Mouse (Mus musculus): ENCODE measurements around the gene Acvr1c. TPM values are rescaled to one million over a fixed set of nuclear protein-coding genes. Genes with fewer than 3 reads are reported as not detected.

The Acvr1c gene
- polyA plus RNA-seq, 1 experiment from 2014 or later: 0.51 TPM

- no peak overlapping the region for H3K4me2 ChIP-seq
- H3K4me1 ChIP-seq (replicated peaks): no peaks in the 10 kb centered on the region
- H3K36me3 ChIP-seq: no peaks in the 10 kb centered on the region
- H3K27me3 ChIP-seq: 0 out of 2 replicates have a peak, but pooled peaks cover 9% of the 10 kb centered on the region
- no peak for ATAC-seq (ENCODE audit: low FRiP score, low read depth)
- no peak overlapping the region for H3K4me3 ChIP-seq
- H3K27ac ChIP-seq (replicated peaks): no peak overlapping the region
- H3K9me3 ChIP-seq: no peaks in the 10 kb centered on the region
- WGBS: 84% methylated on average over 2 of the region's 2 CpGs
- H3K9ac ChIP-seq: no peak overlapping the region
These were observed 7.0 kb downstream of the Acvr1c start for GRCm38 (mm10) chr2:58350657-58351056.

DNA sequence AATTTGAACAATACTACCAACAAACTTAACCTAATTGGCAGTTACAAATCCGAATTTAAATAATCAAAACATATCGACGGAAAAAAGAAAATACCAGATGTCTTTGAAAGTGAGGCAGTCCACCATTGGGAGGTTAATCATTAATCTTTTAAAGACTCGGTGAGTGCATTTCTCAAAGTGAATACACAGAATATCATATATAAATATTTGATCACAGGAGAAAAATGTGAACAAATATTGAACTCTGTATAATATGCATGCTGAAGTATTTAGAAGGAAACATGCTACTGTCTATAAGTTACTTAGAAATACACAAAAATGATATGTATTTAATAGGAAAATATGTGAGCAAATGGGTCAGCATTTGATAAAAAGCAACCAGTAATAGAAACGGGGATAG is 21.0 kb downstream of the Acvr1c start:
- H3K36me3 ChIP-seq: no peaks in the 10 kb centered on the region
- ATAC-seq (ENCODE audit: low FRiP score, low read depth): no peak
- H3K27ac ChIP-seq (replicated peaks): no peak overlapping the region
- WGBS: 84% methylated on average over 5 of the region's 5 CpGs
- H3K4me1 ChIP-seq (replicated peaks): no peaks in the 10 kb centered on the region
- H3K4me2 ChIP-seq: no peak overlapping the region
- no peaks in the 10 kb centered on the region for H3K27me3 ChIP-seq
- H3K9ac ChIP-seq: no peak overlapping the region
- H3K9me3 ChIP-seq: no peaks in the 10 kb centered on the region
- no peak overlapping the region for H3K4me3 ChIP-seq

DNA sequence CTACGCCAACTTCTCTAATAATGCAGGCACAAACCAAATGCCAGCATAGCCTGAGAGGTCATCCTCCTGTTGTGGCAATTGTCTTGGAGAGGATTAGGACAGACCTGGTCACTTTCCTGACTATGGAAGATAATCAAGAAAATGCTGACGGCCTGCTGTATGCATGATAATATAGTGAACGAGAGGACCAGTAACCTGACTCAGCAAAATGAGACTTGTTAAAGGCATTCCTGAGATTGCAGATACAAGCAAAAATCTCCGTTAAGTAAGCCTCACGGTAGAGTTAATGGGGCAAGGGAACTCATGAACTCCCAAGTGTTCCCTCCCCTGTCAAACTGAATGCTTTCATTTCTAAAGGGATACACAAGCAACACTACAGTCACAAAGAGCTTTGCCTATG is 28.1 kb downstream of the Acvr1c start:
- no peak overlapping the region for H3K4me2 ChIP-seq
- WGBS: 82% methylated on average over 5 of the region's 5 CpGs
- no peaks in the 10 kb centered on the region for H3K27me3 ChIP-seq
- H3K27ac ChIP-seq (replicated peaks): no peak overlapping the region
- H3K9me3 ChIP-seq: no peaks in the 10 kb centered on the region
- ATAC-seq (ENCODE audit: low FRiP score, low read depth): no peak
- H3K36me3 ChIP-seq: no peaks in the 10 kb centered on the region
- 0 out of 2 replicates have a peak, but pooled peaks cover 1% of the 10 kb centered on the region for H3K4me1 ChIP-seq (replicated peaks)
- no peak overlapping the region for H3K4me3 ChIP-seq
- H3K9ac ChIP-seq: no peak overlapping the region

DNA sequence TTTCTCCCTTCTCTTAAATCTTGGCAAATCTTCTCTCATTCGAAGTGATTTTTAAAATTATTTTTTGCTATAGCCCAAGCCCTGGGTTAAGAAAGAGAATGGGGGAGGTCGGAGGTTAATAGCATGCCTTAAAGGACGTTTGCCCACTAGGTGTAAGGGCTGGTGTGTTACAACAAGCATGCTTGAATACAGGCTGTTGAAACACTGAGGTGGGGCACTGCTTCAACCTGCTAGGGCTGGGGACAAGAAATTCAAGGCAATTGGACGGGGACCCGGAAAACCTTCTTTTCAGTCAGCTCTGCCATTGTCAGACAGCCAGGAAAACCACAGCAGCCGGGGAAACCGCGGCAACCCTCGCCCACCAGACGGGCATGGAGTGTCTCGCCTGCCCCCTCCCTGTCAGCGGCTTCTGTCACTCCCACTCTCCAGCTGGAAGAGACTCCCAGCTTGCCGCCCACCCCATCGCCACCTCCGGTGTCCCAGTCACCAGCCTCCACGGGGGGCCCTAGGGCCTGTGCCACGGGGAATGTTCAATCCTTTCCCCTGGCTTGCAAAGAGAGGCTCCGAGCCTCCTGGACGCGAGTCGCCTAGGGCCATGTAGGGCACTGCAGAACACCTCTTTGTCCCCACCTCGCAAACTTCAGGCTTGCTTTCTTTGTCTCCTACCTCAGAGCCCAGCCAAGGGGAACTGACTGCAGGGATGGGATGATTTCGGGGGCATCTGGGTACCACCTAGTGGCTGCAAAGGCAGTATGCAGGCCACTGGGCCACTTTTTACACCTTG is 33.4 kb downstream of the Acvr1c start:
- H3K36me3 ChIP-seq: no peaks in the 10 kb centered on the region
- peak overlapping the region; percentile 22; the same call in 1 of the 2 replicates for H3K9ac ChIP-seq
- WGBS: 9% methylated on average over 23 of the region's 23 CpGs
- 0 out of 2 replicates have a peak, but pooled peaks cover 7% of the 10 kb centered on the region for H3K4me1 ChIP-seq (replicated peaks)
- H3K9me3 ChIP-seq: no peaks in the 10 kb centered on the region
- H3K27me3 ChIP-seq: no peaks in the 10 kb centered on the region
- peak; percentile 92 for ATAC-seq (ENCODE audit: low FRiP score, low read depth)
- peak overlapping the region; percentile 61 for H3K4me2 ChIP-seq
- H3K4me3 ChIP-seq: peak overlapping the region; percentile 34
- no peak overlapping the region for H3K27ac ChIP-seq (replicated peaks)

GRCm38 (mm10) chr2:58323274-58323673 is 34.4 kb downstream of the Acvr1c start:
- Histone ChIP-seq H3K4me1 (replicated peaks) (0 out of 2 replicates have a peak, but pooled peaks cover 7% of the 10 kb centered on the region), H3K27me3 (no peaks in the 10 kb centered on the region), H3K27ac (replicated peaks) (no peak overlapping the region), H3K9ac (no peak overlapping the region), H3K9me3 (no peaks in the 10 kb centered on the region), H3K4me3 (no peak overlapping the region), H3K4me2 (no peak overlapping the region), H3K36me3 (no peaks in the 10 kb centered on the region)
- 89% methylated on average over 6 of the region's 6 CpGs for WGBS
- ATAC-seq (ENCODE audit: low FRiP score, low read depth): no peak

- Histone ChIP-seq H3K27ac (replicated peaks) (no peak overlapping the region), H3K4me1 (replicated peaks) (no peaks in the 10 kb centered on the region), H3K9me3 (no peaks in the 10 kb centered on the region), H3K4me3 (no peak overlapping the region), H3K36me3 (no peaks in the 10 kb centered on the region), H3K4me2 (no peak overlapping the region), H3K27me3 (no peaks in the 10 kb centered on the region), H3K9ac (no peak overlapping the region)
- 84% methylated on average over 7 of the region's 7 CpGs for WGBS
- no peak for ATAC-seq (ENCODE audit: low FRiP score, low read depth)
These were observed 41.5 kb downstream of the Acvr1c start for GRCm38 (mm10) chr2:58316186-58316585.

DNA sequence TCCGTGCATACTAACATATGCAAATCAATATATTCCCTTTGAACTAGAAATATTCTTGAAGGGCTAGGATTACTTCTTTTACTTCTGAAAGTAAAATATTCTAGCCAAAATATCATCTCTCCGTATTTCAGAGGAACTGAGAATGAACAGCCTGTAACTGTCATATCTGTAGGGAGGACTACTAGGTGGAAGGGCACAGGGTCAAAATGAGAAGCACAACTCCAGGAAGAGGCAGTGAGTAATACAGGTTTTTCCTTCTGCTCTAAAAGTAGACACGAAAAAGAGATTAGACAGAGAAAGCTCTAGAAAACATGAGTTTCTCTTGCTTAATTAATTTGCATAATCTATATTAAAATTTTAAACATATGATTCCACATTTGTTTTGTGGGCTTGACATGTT is 48.0 kb downstream of the Acvr1c start:
- no peak overlapping the region for H3K9ac ChIP-seq
- no peaks in the 10 kb centered on the region for H3K27me3 ChIP-seq
- no peak overlapping the region for H3K4me3 ChIP-seq
- no peaks in the 10 kb centered on the region for H3K36me3 ChIP-seq
- WGBS: 78% methylated on average over 3 of the region's 3 CpGs
- no peak for ATAC-seq (ENCODE audit: low FRiP score, low read depth)
- H3K27ac ChIP-seq (replicated peaks): no peak overlapping the region
- H3K4me1 ChIP-seq (replicated peaks): no peaks in the 10 kb centered on the region
- H3K4me2 ChIP-seq: no peak overlapping the region
- H3K9me3 ChIP-seq: no peaks in the 10 kb centered on the region

DNA sequence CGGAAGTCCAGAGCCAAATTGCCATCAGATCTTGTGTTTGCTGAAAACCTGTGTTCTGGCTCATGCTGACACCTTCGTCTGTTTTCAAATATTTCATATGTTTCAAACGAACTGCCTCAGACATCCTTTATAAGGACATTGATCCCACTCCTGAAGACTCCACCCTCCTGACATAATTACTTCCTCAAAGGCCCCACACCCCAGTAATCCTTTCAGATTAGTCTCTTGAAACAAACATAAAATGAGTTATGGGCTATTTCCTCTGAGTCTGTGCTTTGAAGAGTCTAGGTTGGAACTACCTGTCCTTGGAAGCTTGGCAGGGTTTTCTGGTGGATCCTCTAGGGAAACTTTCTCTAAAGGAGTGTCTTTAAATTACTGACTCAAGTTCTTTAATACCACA is 53.2 kb downstream of the Acvr1c start:
- Histone ChIP-seq H3K4me1 (replicated peaks) (no peaks in the 10 kb centered on the region), H3K9ac (no peak overlapping the region), H3K27ac (replicated peaks) (no peak overlapping the region), H3K27me3 (no peaks in the 10 kb centered on the region), H3K4me2 (no peak overlapping the region), H3K36me3 (no peaks in the 10 kb centered on the region), H3K4me3 (no peak overlapping the region), H3K9me3 (no peaks in the 10 kb centered on the region)
- WGBS: 91% methylated on average over 3 of the region's 3 CpGs
- no peak for ATAC-seq (ENCODE audit: low FRiP score, low read depth)

DNA sequence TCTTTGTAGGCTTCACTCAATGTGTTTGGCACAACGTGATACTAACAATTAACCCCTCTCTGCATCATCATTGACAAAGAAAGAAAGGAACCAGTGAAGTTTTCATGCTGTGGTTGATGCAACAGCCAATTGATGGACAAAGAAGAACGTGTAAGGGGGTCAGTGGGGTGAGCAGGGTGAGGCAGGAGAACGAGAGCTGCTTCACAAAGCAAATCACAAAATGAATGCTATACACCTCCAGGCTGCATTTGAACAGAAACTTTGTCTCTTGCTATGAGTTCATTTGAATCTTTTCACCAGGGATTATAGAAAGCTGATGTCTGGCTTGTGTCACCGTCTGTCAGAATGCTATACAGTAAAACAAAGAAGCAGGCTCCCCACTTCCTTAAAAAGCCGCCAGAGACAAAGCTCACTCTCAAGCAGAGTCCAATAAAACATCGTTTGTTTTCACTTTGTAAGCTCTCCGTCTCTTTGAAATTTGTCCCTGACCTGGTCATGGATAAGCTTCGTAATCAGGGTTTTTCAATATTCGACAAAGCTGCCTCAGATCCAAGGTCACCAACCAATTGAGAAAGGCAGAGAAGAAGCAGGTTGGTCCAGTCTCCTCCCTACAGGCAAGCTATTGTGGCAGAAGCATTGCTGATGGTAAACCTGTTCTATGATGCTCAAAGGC is 67.8 kb downstream of the Acvr1c start:
- H3K9ac ChIP-seq: no peak overlapping the region
- no peak overlapping the region for H3K4me2 ChIP-seq
- H3K27ac ChIP-seq (replicated peaks): no peak overlapping the region
- 13% methylated on average over 9 of the region's 9 CpGs for WGBS
- H3K9me3 ChIP-seq: no peaks in the 10 kb centered on the region
- no peaks in the 10 kb centered on the region for H3K27me3 ChIP-seq
- H3K36me3 ChIP-seq: no peaks in the 10 kb centered on the region
- H3K4me1 ChIP-seq (replicated peaks): no peaks in the 10 kb centered on the region
- no peak for ATAC-seq (ENCODE audit: low FRiP score, low read depth)
- no peak overlapping the region for H3K4me3 ChIP-seq

DNA sequence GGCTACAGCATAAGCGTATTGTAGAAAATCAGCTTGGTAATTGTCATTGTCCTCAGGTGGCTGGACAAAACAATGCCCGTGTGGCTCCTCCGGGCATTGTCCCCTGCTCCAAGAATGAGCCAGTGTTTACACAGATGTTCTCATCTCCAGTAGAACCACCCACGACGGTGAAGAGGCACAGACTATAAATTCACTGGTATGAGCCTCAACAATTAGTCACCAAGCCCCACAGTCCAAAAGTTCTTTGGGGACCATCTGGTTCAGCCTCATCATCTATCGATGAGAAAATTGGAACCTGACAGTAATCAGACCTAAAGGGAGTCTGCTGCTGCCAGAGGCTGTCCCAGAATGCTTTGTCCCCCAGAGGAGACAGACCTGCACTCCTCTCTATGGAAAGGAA is 68.4 kb downstream of the Acvr1c start:
- no peak overlapping the region for H3K9ac ChIP-seq
- no peaks in the 10 kb centered on the region for H3K9me3 ChIP-seq
- H3K36me3 ChIP-seq: no peaks in the 10 kb centered on the region
- H3K27me3 ChIP-seq: no peaks in the 10 kb centered on the region
- 36% methylated on average over 6 of the region's 6 CpGs for WGBS
- no peak for ATAC-seq (ENCODE audit: low FRiP score, low read depth)
- H3K27ac ChIP-seq (replicated peaks): no peak overlapping the region
- H3K4me1 ChIP-seq (replicated peaks): no peaks in the 10 kb centered on the region
- no peak overlapping the region for H3K4me2 ChIP-seq
- H3K4me3 ChIP-seq: no peak overlapping the region

GRCm38 (mm10) chr2:58282259-58282910 is 75.3 kb downstream of the Acvr1c start:
- Histone ChIP-seq H3K27ac (replicated peaks) (no peak overlapping the region), H3K4me1 (replicated peaks) (no peaks in the 10 kb centered on the region), H3K27me3 (no peaks in the 10 kb centered on the region), H3K4me2 (no peak overlapping the region), H3K9me3 (no peaks in the 10 kb centered on the region), H3K36me3 (no peaks in the 10 kb centered on the region), H3K4me3 (no peak overlapping the region), H3K9ac (no peak overlapping the region)
- WGBS: 54% methylated on average over 8 of the region's 8 CpGs
- no peak for ATAC-seq (ENCODE audit: low FRiP score, low read depth)

GRCm38 (mm10) chr2:58281046-58281445 is 76.6 kb downstream of the Acvr1c start:
- no peaks in the 10 kb centered on the region for H3K4me1 ChIP-seq (replicated peaks)
- 63% methylated on average over 3 of the region's 3 CpGs for WGBS
- no peak overlapping the region for H3K9ac ChIP-seq
- no peak for ATAC-seq (ENCODE audit: low FRiP score, low read depth)
- H3K4me2 ChIP-seq: no peak overlapping the region
- no peaks in the 10 kb centered on the region for H3K27me3 ChIP-seq
- H3K36me3 ChIP-seq: no peaks in the 10 kb centered on the region
- H3K4me3 ChIP-seq: no peak overlapping the region
- H3K27ac ChIP-seq (replicated peaks): no peak overlapping the region
- no peaks in the 10 kb centered on the region for H3K9me3 ChIP-seq

All from hindbrain, embryonic 15.5 days (tissue).